Mouse (Mus musculus): ENCODE results near the gene Lrmda.

- TF ChIP-seq CTCF (conservative IDR thresholded peaks at IDR 0.05; ENCODE audit: low read length) = no peak
- TF ChIP-seq NANOG (IDR thresholded peaks at IDR 0.05; ENCODE audit: borderline replicate concordance, low read length) = no peak
Measured at GRCm38 (mm10) chr14:22055630-22056029, 36.1 kb downstream of the Lrmda start.
